Mouse (Mus musculus) stomach, embryonic 15.5 days (tissue): Measurements from ENCODE around the gene Dop1a. TPM values are rescaled to one million over a fixed set of nuclear protein-coding genes. Genes with fewer than 3 reads are reported as not detected.

Source experiments
- ATAC-seq: fragments of 200-750 bp; cut with Nextera tagmentation; 2 replicates; pipeline ENCODE4 v1.8.0; 2017; ENCODE audit warnings: low read depth, moderate number of reproducible peaks, moderate TSS enrichment; ENCODE audit not compliant: insufficient read depth, low FRiP score
- H3K27ac ChIP-seq: fragments of 300-500 bp; sonication (generic); 2 replicates; pipeline ENCODE4 v1.5.1; 2015; ENCODE audit warnings: mild to moderate bottlenecking, inconsistent platforms
- H3K27me3 ChIP-seq: fragments of 300-500 bp; sonication (generic); replicated peaks from 2 replicates; pipeline ENCODE4 v1.6.1; 2015; ENCODE audit warnings: inconsistent platforms
- H3K36me3 ChIP-seq: fragments of 300-500 bp; sonication (generic); 2 replicates; pipeline ENCODE4 v1.6.1; 2015; ENCODE audit warnings: inconsistent platforms
- H3K4me1 ChIP-seq: fragments of 300-500 bp; sonication (generic); 2 replicates; pipeline ENCODE4 v1.6.1; 2015; ENCODE audit warnings: inconsistent platforms
- H3K4me2 ChIP-seq: fragments of 300-500 bp; sonication (generic); 2 replicates; pipeline ENCODE4 v1.6.1; 2015; ENCODE audit warnings: mild to moderate bottlenecking, inconsistent platforms
- H3K4me3 ChIP-seq: fragments of 300-500 bp; sonication (generic); replicated peaks from 2 replicates; pipeline ENCODE4 v1.5.1; 2015; ENCODE audit warnings: inconsistent platforms
- H3K9ac ChIP-seq: fragments of 300-500 bp; sonication (generic); 2 replicates; pipeline ENCODE4 v1.6.1; 2015; ENCODE audit warnings: inconsistent platforms
- H3K9me3 ChIP-seq: fragments of 300-500 bp; sonication (generic); 2 replicates; pipeline ENCODE4 v1.6.1; 2016; ENCODE audit warnings: inconsistent platforms
- WGBS: fragments of 180-500 bp; shearing (Covaris S2); methylation state at CpG from one replicate; pipeline ENCODE4 v1.1.7; 2015; 5-methylcytosine and 5-hydroxymethylcytosine counted together
- polyA plus RNA-seq: library from polyadenylated mRNA; unstranded; fragments of >200 nt; fragmentation: Nextera tagmentation; extraction: Ambion mirVana; gene quantifications from 2 replicates; pipeline ENCODE4 v1.2.1, GENCODE M21; 2015

Dop1a gene
- polyA plus RNA-seq, 1 experiment from 2014 or later = 15.3 TPM

GRCm38 (mm10) chr9:86570261-86570890 lies 103.4 kb downstream of the Dop1a start:
- no peaks in the 10 kb centered on the region for H3K9me3 ChIP-seq
- peak overlapping the region; percentile 92 for H3K4me2 ChIP-seq
- H3K9ac ChIP-seq = no peak overlapping the region
- no peak overlapping the region for H3K27ac ChIP-seq
- H3K4me1 ChIP-seq = peaks cover 3% of the 10 kb centered on the region; the same call in 1 of the 2 replicates
- H3K27me3 ChIP-seq = no peaks in the 10 kb centered on the region
- no peak for ATAC-seq
- peak overlapping the region; percentile 84 for H3K4me3 ChIP-seq
- WGBS = 75% methylated on average over 10 of the region's 10 CpGs
- peaks cover 6% of the 10 kb centered on the region for H3K36me3 ChIP-seq

GRCm38 (mm10) chr9:86570946-86571345 lies 104.0 kb downstream of the Dop1a start:
- peak overlapping the region; percentile 84 for H3K4me3 ChIP-seq
- peak overlapping the region; percentile 70; the same call in 1 of the 2 replicates for H3K9ac ChIP-seq
- WGBS = 16% methylated on average over 8 of the region's 8 CpGs
- no peak for ATAC-seq
- no peak overlapping the region for H3K27ac ChIP-seq
- H3K9me3 ChIP-seq = no peaks in the 10 kb centered on the region
- peaks cover 4% of the 10 kb centered on the region for H3K36me3 ChIP-seq
- peak overlapping the region; percentile 92 for H3K4me2 ChIP-seq
- H3K27me3 ChIP-seq = no peaks in the 10 kb centered on the region
- peaks cover 3% of the 10 kb centered on the region; the same call in 1 of the 2 replicates for H3K4me1 ChIP-seq

GRCm38 (mm10) chr9:86571540-86572135 lies 104.7 kb downstream of the Dop1a start, which contains the start of the genes Pgm3 and Rwdd2a:
Gene Pgm3, minus strand, starts transcription at chr9:86571842.
Gene Rwdd2a, plus strand, starts transcription at chr9:86571991.
- Histone ChIP-seq H3K27ac (peak within 1 kb of the TSS; percentile 89), H3K9ac (peak within 1 kb of the TSS; percentile 70), H3K4me2 (peak within 1 kb of the TSS; percentile 92), H3K27me3 (no peaks in the 10 kb centered on the region), H3K36me3 (peaks cover 4% of the 10 kb centered on the region), H3K4me1 (peaks cover 3% of the 10 kb centered on the region; the same call in 1 of the 2 replicates), H3K9me3 (no peaks in the 10 kb centered on the region), H3K4me3 (peak within 1 kb of the TSS; percentile 84)
- under 1% methylated on average over 59 of the region's 59 CpGs for WGBS
- peak; percentile 97 for ATAC-seq

GRCm38 (mm10) chr9:86572196-86572595 lies 105.2 kb downstream of the Dop1a start:
- WGBS = under 1% methylated on average over 25 of the region's 25 CpGs
- Histone ChIP-seq H3K4me1 (peaks cover 3% of the 10 kb centered on the region; the same call in 1 of the 2 replicates), H3K9me3 (no peaks in the 10 kb centered on the region), H3K4me3 (peak overlapping the region; percentile 84), H3K27me3 (no peaks in the 10 kb centered on the region), H3K27ac (no peak overlapping the region), H3K9ac (0 out of 2 replicates have a peak overlapping the region, but pooled peaks have one; percentile 29), H3K36me3 (peaks cover 4% of the 10 kb centered on the region), H3K4me2 (peak overlapping the region; percentile 92)
- ATAC-seq = peak; percentile 43

GRCm38 (mm10) chr9:86572636-86573291 lies 105.8 kb downstream of the Dop1a start:
- ATAC-seq = no peak
- Histone ChIP-seq H3K27me3 (no peaks in the 10 kb centered on the region), H3K4me3 (peak overlapping the region; percentile 84), H3K27ac (no peak overlapping the region), H3K9ac (no peak overlapping the region), H3K4me2 (peak overlapping the region; percentile 92), H3K36me3 (no peaks in the 10 kb centered on the region; the same call in none of the 2 replicates), H3K9me3 (no peaks in the 10 kb centered on the region), H3K4me1 (peaks cover 3% of the 10 kb centered on the region; the same call in 1 of the 2 replicates)
- WGBS = 11% methylated on average over 13 of the region's 13 CpGs

- Histone ChIP-seq H3K4me2 (no peak overlapping the region), H3K9ac (no peak overlapping the region), H3K27me3 (no peaks in the 10 kb centered on the region), H3K9me3 (no peaks in the 10 kb centered on the region), H3K4me1 (peaks cover 3% of the 10 kb centered on the region; the same call in 1 of the 2 replicates), H3K4me3 (no peak overlapping the region), H3K27ac (no peak overlapping the region), H3K36me3 (no peaks in the 10 kb centered on the region; the same call in none of the 2 replicates)
- WGBS = 67% methylated on average over 20 of the region's 20 CpGs
- ATAC-seq = no peak
These were observed 106.8 kb downstream of the Dop1a start for GRCm38 (mm10) chr9:86573616-86574303.

- H3K4me2 ChIP-seq = no peak overlapping the region
- no peaks in the 10 kb centered on the region for H3K36me3 ChIP-seq
- WGBS = 88% methylated on average over 6 of the region's 6 CpGs
- H3K27me3 ChIP-seq = no peaks in the 10 kb centered on the region
- no peaks in the 10 kb centered on the region for H3K9me3 ChIP-seq
- ATAC-seq = no peak
- no peak overlapping the region for H3K4me3 ChIP-seq
- H3K9ac ChIP-seq = no peak overlapping the region
- H3K27ac ChIP-seq = no peak overlapping the region
- H3K4me1 ChIP-seq = peaks cover 3% of the 10 kb centered on the region; the same call in 1 of the 2 replicates
These were observed 108.2 kb downstream of the Dop1a start for GRCm38 (mm10) chr9:86575178-86575577.

- Histone ChIP-seq H3K36me3 (no peaks in the 10 kb centered on the region), H3K4me2 (no peak overlapping the region), H3K27ac (no peak overlapping the region), H3K9me3 (no peaks in the 10 kb centered on the region), H3K4me3 (no peak overlapping the region), H3K9ac (no peak overlapping the region), H3K4me1 (no peaks in the 10 kb centered on the region), H3K27me3 (no peaks in the 10 kb centered on the region)
- no peak for ATAC-seq
- 78% methylated on average over 10 of the region's 10 CpGs for WGBS
These were observed 112.7 kb downstream of the Dop1a start for GRCm38 (mm10) chr9:86579657-86580056.

- Histone ChIP-seq H3K27me3 (no peaks in the 10 kb centered on the region), H3K4me3 (no peak overlapping the region), H3K9me3 (no peaks in the 10 kb centered on the region), H3K4me1 (no peaks in the 10 kb centered on the region), H3K9ac (no peak overlapping the region), H3K36me3 (no peaks in the 10 kb centered on the region), H3K27ac (no peak overlapping the region), H3K4me2 (no peak overlapping the region)
- no peak for ATAC-seq
- WGBS = 57% methylated on average over 3 of the region's 3 CpGs
These were observed 116.8 kb downstream of the Dop1a start for GRCm38 (mm10) chr9:86583740-86584139.

- H3K36me3 ChIP-seq = no peaks in the 10 kb centered on the region
- no peak overlapping the region for H3K27ac ChIP-seq
- H3K4me3 ChIP-seq = no peak overlapping the region
- H3K27me3 ChIP-seq = no peaks in the 10 kb centered on the region
- no peaks in the 10 kb centered on the region for H3K9me3 ChIP-seq
- no peak overlapping the region for H3K9ac ChIP-seq
- H3K4me1 ChIP-seq = no peaks in the 10 kb centered on the region
- H3K4me2 ChIP-seq = no peak overlapping the region
- WGBS = 88% methylated on average over 11 of the region's 11 CpGs
- ATAC-seq = no peak
These were observed 120.3 kb downstream of the Dop1a start for GRCm38 (mm10) chr9:86587019-86587795.
